Mouse (Mus musculus) adrenal gland, postnatal 4 days (tissue): ENCODE data around the gene Hnrnpa3. TPM values are rescaled to one million over a fixed set of nuclear protein-coding genes. Genes with fewer than 3 reads are reported as not detected.
"Not testable (repeated sequence)": the region's sequence is repeated elsewhere in the genome, so short reads cannot be mapped to it uniquely, and the experiment has no call there.

Experiments
- DNase-seq, 2 experiments: peaks; one replicate each; pipeline ENCODE4 v3.0.0; 2021 to 2022; ENCODE audit warnings: low spot score in 2 of 2, mixed read lengths in 2 of 2
- total RNA-seq, 2 experiments: library from RNA; stranded (reverse); gene quantifications; 2 replicates each; pipeline ENCODE4 v1.2.3; 2021

Gene Hnrnpa3
- total RNA-seq, 2 experiments from 2014 or later = 525 to 570 TPM

GRCm38 (mm10) chr2:75672561-75672960 lies 13.5 kb downstream of the Hnrnpa3 start:
- DNase-seq = no peak

GRCm38 (mm10) chr2:75676567-75676966 lies 17.5 kb downstream of the Hnrnpa3 start:
- no peak for DNase-seq

GRCm38 (mm10) chr2:75679947-75680346 lies 20.9 kb downstream of the Hnrnpa3 start:
- no peak for DNase-seq

- no peak for DNase-seq
These were observed 22.4 kb downstream of the Hnrnpa3 start for GRCm38 (mm10) chr2:75681439-75681838.

GRCm38 (mm10) chr2:75682978-75683709 lies 24.1 kb downstream of the Hnrnpa3 start:
- DNase-seq = no peak

- DNase-seq = no peak
These were observed 25.5 kb downstream of the Hnrnpa3 start for GRCm38 (mm10) chr2:75684526-75684925.

GRCm38 (mm10) chr2:75685458-75685861 lies 26.4 kb downstream of the Hnrnpa3 start:
- no peak for DNase-seq

GRCm38 (mm10) chr2:75687040-75687749 lies 28.1 kb downstream of the Hnrnpa3 start:
- DNase-seq = no peak

- DNase-seq = no peak
These were observed 29.8 kb downstream of the Hnrnpa3 start for GRCm38 (mm10) chr2:75688901-75689300.

- DNase-seq = no peak
These were observed 30.6 kb downstream of the Hnrnpa3 start for GRCm38 (mm10) chr2:75689482-75690158.

GRCm38 (mm10) chr2:75690656-75691055 lies 31.6 kb downstream of the Hnrnpa3 start:
- no peak for DNase-seq

- no peak for DNase-seq
These were observed 32.3 kb downstream of the Hnrnpa3 start for GRCm38 (mm10) chr2:75691316-75691715.

GRCm38 (mm10) chr2:75692369-75692768 lies 33.3 kb downstream of the Hnrnpa3 start:
- DNase-seq = no peak

GRCm38 (mm10) chr2:75694926-75695325 lies 35.9 kb downstream of the Hnrnpa3 start:
- not testable (repeated sequence) for DNase-seq

- no peak for DNase-seq
These were observed 36.8 kb downstream of the Hnrnpa3 start for GRCm38 (mm10) chr2:75695676-75696350.

GRCm38 (mm10) chr2:75696371-75696770 lies 37.3 kb downstream of the Hnrnpa3 start:
- DNase-seq = no peak

GRCm38 (mm10) chr2:75697222-75697621 lies 38.2 kb downstream of the Hnrnpa3 start:
- DNase-seq = no peak

- no peak for DNase-seq
These were observed 38.9 kb downstream of the Hnrnpa3 start for GRCm38 (mm10) chr2:75698007-75698406.

- no peak for DNase-seq
These were observed 39.8 kb downstream of the Hnrnpa3 start for GRCm38 (mm10) chr2:75698874-75699273.

- no peak for DNase-seq
These were observed 41.5 kb downstream of the Hnrnpa3 start for GRCm38 (mm10) chr2:75700543-75700942.

- DNase-seq = no peak
These were observed 42.1 kb downstream of the Hnrnpa3 start for GRCm38 (mm10) chr2:75701207-75701606.
